Mouse (Mus musculus) erythroblast, embryonic 14.5 days (primary cell): ENCODE results near the gene Fgfr2.

Source experiments
- GATA1 ChIP-seq: IDR thresholded peaks from 2 replicates; pipeline ENCODE4 v1.6.1; 2012; ENCODE audit warnings: low read length, inconsistent platforms, mixed read lengths
- TAL1 ChIP-seq: IDR thresholded peaks from 3 replicates; pipeline ENCODE4 v1.6.1; 2012; ENCODE audit warnings: low read length, inconsistent platforms, mixed read lengths

DNA sequence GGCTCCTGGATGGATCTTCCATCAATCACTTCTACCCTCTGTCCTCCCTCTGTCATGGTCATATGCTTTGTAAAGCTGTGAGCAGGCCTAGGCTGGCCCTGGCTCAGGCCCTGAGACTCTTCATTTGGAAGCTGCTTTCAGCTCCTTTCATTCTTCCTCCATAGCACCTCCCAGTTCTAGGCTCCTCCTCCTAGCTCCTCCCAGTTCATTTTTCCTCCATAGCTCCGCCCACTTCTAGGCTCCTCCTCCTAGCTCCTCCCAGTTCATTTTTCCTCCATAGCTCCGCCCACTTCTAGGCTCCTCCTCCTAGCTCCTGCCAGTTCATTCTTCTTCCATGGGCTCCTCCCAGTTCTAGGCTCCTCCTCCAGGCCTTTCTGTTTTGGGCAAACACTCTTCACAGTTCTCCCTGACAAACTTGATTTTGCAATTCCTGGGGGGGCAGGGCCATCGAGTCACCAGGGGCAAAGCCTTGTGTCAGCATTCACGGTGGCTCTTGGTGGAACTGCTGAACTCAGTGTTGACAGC, 880.5 kb downstream of the Fgfr2 start:
- TF ChIP-seq TAL1: no peak
- TF ChIP-seq GATA1: no peak
